8 mouse cellular contexts compared by ENCODE assay signal in the genomic region with DNA sequence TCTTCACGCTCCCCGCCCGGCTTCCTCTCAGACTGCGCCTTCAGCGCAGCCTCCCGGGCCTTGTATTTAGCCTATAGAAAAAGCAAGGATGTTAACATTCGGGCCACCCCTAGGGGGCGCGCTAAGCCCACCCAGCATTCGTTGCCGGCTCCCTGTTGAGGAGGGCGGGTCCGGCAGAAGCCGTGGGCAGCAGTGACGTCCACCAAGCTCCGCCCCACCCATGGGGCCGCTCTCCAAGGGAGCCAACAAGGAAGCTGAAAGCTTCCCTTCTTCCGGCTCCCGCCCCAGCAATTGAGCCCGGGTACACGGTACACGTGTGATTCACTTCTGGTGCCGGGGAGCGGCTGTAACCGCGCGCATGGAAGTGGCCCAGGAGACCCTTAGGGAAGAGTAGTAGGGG. TPM values are rescaled to one million over a fixed set of nuclear protein-coding genes. Genes with fewer than 3 reads are reported as not detected.
A peak's percentile ranks its signal among the peaks of the same experiment; 100 is the strongest.
DNase-seq lines count a peak whose midpoint lies in the region; ATAC-seq and TF ChIP-seq lines count a peak whose summit lies in the region.

No protein-coding gene starts in this region.

- no peak for TF ChIP-seq EP300 in CH12.LX (IDR thresholded peaks at IDR 0.05; ENCODE audit: low read length)

- in situ Hi-C loops in CH12.LX (cut with MboI; ENCODE audit: low pct_ligation_motif_present, low pct_unique_long_range_greater_than_20kb, low sequenced_read_pairs), result no loop called here

- peak overlapping the region; percentile 53 for H3K27ac ChIP-seq in CH12.LX (ENCODE audit: insufficient read depth, low read depth)
- peak overlapping the region; percentile 81 for H3K27ac ChIP-seq in forebrain, embryonic 10.5 days
- peak overlapping the region; percentile 74 for H3K27ac ChIP-seq in heart, embryonic 15.5 days
- peak overlapping the region; percentile 84 for H3K27ac ChIP-seq in liver, embryonic 13.5 days
- H3K27ac ChIP-seq in stomach, embryonic 14.5 days (ENCODE audit: low read length), result peak overlapping the region; percentile 34

- peak; percentile 94 for ATAC-seq in heart, embryonic 15.5 days (replicated peaks; ENCODE audit: insufficient number of reproducible peaks, insufficient read depth, low FRiP score, low read depth)
- peak; percentile 94 for ATAC-seq in liver, embryonic 13.5 days (ENCODE audit: low read depth)
- peak; percentile 95 for ATAC-seq in stomach, embryonic 14.5 days (ENCODE audit: insufficient number of reproducible peaks, insufficient read depth, low FRiP score, low read depth)

- no peak; the same call in none of the 2 replicates for TF ChIP-seq RAD21 in CH12.LX (IDR thresholded peaks at IDR 0.05; ENCODE audit: low read depth, low read length)

- TF ChIP-seq CTCF in CH12.LX (conservative IDR thresholded peaks at IDR 0.05 in 1 of 2, IDR thresholded peaks at IDR 0.05 in 1 of 2; ENCODE audit: low read depth in 2 of 2, low read length in 2 of 2), result peak; percentile 70 to 99

- peaks cover 18 to 50% of the 10 kb centered on the region in 2 experiments for H3K4me1 ChIP-seq in CH12.LX (ENCODE audit: control insufficient read depth in 1 of 2, insufficient read depth in 2 of 2)
- peaks cover 59% of the 10 kb centered on the region for H3K4me1 ChIP-seq in forebrain, embryonic 10.5 days
- H3K4me1 ChIP-seq in heart, embryonic 15.5 days (replicated peaks), result peaks cover 27% of the 10 kb centered on the region
- peaks cover 68% of the 10 kb centered on the region for H3K4me1 ChIP-seq in liver, embryonic 13.5 days (replicated peaks)
- H3K4me1 ChIP-seq in stomach, embryonic 14.5 days (ENCODE audit: control insufficient read depth, insufficient read depth, low read length), result peaks cover 17% of the 10 kb centered on the region

- H3K9ac ChIP-seq in CH12.LX (ENCODE audit: insufficient read depth, low read depth), result peak overlapping the region; percentile 27; the same call in 1 of the 2 replicates
- peak overlapping the region; percentile 55 for H3K9ac ChIP-seq in heart, embryonic 15.5 days
- H3K9ac ChIP-seq in liver, embryonic 13.5 days, result peak overlapping the region; percentile 72
- H3K9ac ChIP-seq in stomach, embryonic 14.5 days (replicated peaks; ENCODE audit: low read depth, low read length), result no peak overlapping the region

- peak overlapping the region; percentile 45 to 62 (median 59) for H3K4me3 ChIP-seq in CH12.LX (replicated peaks in 1 of 3; ENCODE audit: low read depth in 2 of 3, low read length in 2 of 3, poor library complexity in 1 of 3)
- peak overlapping the region; percentile 54 for H3K4me3 ChIP-seq in forebrain, embryonic 10.5 days
- peak overlapping the region; percentile 51 for H3K4me3 ChIP-seq in heart, embryonic 15.5 days
- peak overlapping the region; percentile 61 for H3K4me3 ChIP-seq in liver, embryonic 13.5 days (replicated peaks)
- H3K4me3 ChIP-seq in stomach, embryonic 14.5 days (ENCODE audit: low read depth, low read length), result peak overlapping the region; percentile 29

- peaks cover 69 to 92% of the 10 kb centered on the region in 2 experiments for H3K36me3 ChIP-seq in CH12.LX (replicated peaks in 1 of 2; ENCODE audit: control insufficient read depth in 1 of 2, insufficient read depth in 1 of 2, low read length in 1 of 2)
- H3K36me3 ChIP-seq in forebrain, embryonic 10.5 days (replicated peaks), result peaks cover 91% of the 10 kb centered on the region
- peaks cover 50% of the 10 kb centered on the region for H3K36me3 ChIP-seq in heart, embryonic 15.5 days
- H3K36me3 ChIP-seq in liver, embryonic 13.5 days, result peaks cover 88% of the 10 kb centered on the region
- peaks cover 54% of the 10 kb centered on the region for H3K36me3 ChIP-seq in stomach, embryonic 14.5 days (ENCODE audit: control insufficient read depth, insufficient read depth, low read length)

- no peaks in the 10 kb centered on the region for H3K27me3 ChIP-seq in CH12.LX (replicated peaks)
- no peaks in the 10 kb centered on the region for H3K27me3 ChIP-seq in forebrain, embryonic 10.5 days (ENCODE audit: poor library complexity, severe bottlenecking)
- H3K27me3 ChIP-seq in heart, embryonic 15.5 days, result no peaks in the 10 kb centered on the region
- H3K27me3 ChIP-seq in liver, embryonic 13.5 days, result no peaks in the 10 kb centered on the region
- H3K27me3 ChIP-seq in stomach, embryonic 14.5 days (ENCODE audit: control insufficient read depth, insufficient read depth, low read length), result no peaks in the 10 kb centered on the region

- peak; percentile 92 for TF ChIP-seq POLR2A in CH12.LX (IDR thresholded peaks at IDR 0.05; ENCODE audit: low read depth, low read length)

- H3K9me3 ChIP-seq in CH12.LX (replicated peaks; ENCODE audit: low read length), result no peaks in the 10 kb centered on the region
- no peaks in the 10 kb centered on the region for H3K9me3 ChIP-seq in forebrain, embryonic 10.5 days
- H3K9me3 ChIP-seq in heart, embryonic 15.5 days (replicated peaks), result no peaks in the 10 kb centered on the region
- H3K9me3 ChIP-seq in liver, embryonic 13.5 days (replicated peaks), result no peaks in the 10 kb centered on the region
- no peaks in the 10 kb centered on the region for H3K9me3 ChIP-seq in stomach, embryonic 14.5 days (ENCODE audit: control insufficient read depth, low read depth, low read length)

- peak; percentile 99 for DNase-seq in CH12.LX (ENCODE audit: extremely low read depth)
- peak; percentile 95 for DNase-seq in c-Kit-positive CD71-negative TER-119-negative erythroid progenitor cells, embryonic 14.5 days (ENCODE audit: low read depth)
- peak; percentile 98 for DNase-seq in forebrain, embryonic 10.5 days (ENCODE audit: extremely low spot score, low spot score)
- DNase-seq in kidney, postnatal 14 days, result peak; percentile 98
- DNase-seq in liver, embryonic 13.5 days, result peak; percentile 97
- peak; percentile 95 to 96 for DNase-seq in natural killer cell, adult 2 months (ENCODE audit: low spot score in 2 of 2)

- dilution Hi-C loops in CH12.LX (cut with MboI; ENCODE audit: extremely low pct_ligation_motif_present, extremely low pct_unique_long_range_greater_than_20kb, low sequenced_read_pairs), result loop anchor here (25.0 kb wide), 1 partner anchor 103 kb away; a partner anchor contains a TSS

- 2% methylated on average over 27 of the region's 27 CpGs for WGBS in forebrain, embryonic 10.5 days
- under 1% methylated on average over 27 of the region's 27 CpGs for WGBS in heart, embryonic 15.5 days
- WGBS in liver, embryonic 13.5 days (ENCODE audit: insufficient replicate concordance), result under 1% methylated on average over 27 of the region's 27 CpGs
- WGBS in stomach, embryonic 14.5 days, result under 1% methylated on average over 27 of the region's 27 CpGs

- peaks cover 2% of the 10 kb centered on the region for H3K79me2 ChIP-seq in CH12.LX (replicated peaks; ENCODE audit: control insufficient read depth, extremely low read depth, insufficient read depth, poor library complexity, severe bottlenecking)

- H3K4me2 ChIP-seq in CH12.LX (ENCODE audit: insufficient read depth, low read depth, poor library complexity, severe bottlenecking), result peak overlapping the region; percentile 71
- H3K4me2 ChIP-seq in heart, embryonic 15.5 days, result peak overlapping the region; percentile 77
- H3K4me2 ChIP-seq in liver, embryonic 13.5 days, result peak overlapping the region; percentile 82
- peak overlapping the region; percentile 58 for H3K4me2 ChIP-seq in stomach, embryonic 14.5 days (replicated peaks; ENCODE audit: low read depth, low read length)

RNA-seq across cellular contexts. Expression of a gene that starts 10.6 kb away (rescaled TPM):
- total RNA-seq in CH12.LX (2012; rRNA removed) (126 and 142 TPM in 2 replicates), CH12.LX (2014; rRNA removed) (89.9 and 99.8 TPM in 2 replicates)
- 124 and 149 TPM in 2 replicates for polyA plus RNA-seq in CH12.LX (2012; ENCODE audit: insufficient read length, low read depth)
- polyA plus RNA-seq in forebrain, embryonic 10.5 days (2016; fragmentation: Nextera tagmentation; extraction: Ambion mirVana), result 95.5 and 98.7 TPM in 2 replicates
- 51.0 and 60.2 TPM in 2 replicates for polyA plus RNA-seq in heart, embryonic 15.5 days (2015; fragmentation: Nextera tagmentation; extraction: Ambion mirVana)
- 70.0 and 81.5 TPM in 2 replicates for polyA plus RNA-seq in liver, embryonic 13.5 days (2015; fragmentation: Nextera tagmentation; extraction: Ambion mirVana)
- 77.3 and 87.2 TPM in 2 replicates for polyA plus RNA-seq in stomach, embryonic 14.5 days (2014; fragmentation: Nextera tagmentation; extraction: Ambion mirVana)

RNA-seq across cellular contexts. Expression of a gene that starts 12.5 kb away (rescaled TPM):
- total RNA-seq in CH12.LX (2012; rRNA removed) (46.6 and 51.3 TPM in 2 replicates), CH12.LX (2014; rRNA removed) (38.3 and 40.7 TPM in 2 replicates)
- polyA plus RNA-seq in CH12.LX (2012; ENCODE audit: insufficient read length, low read depth), result 52.0 and 59.0 TPM in 2 replicates
- 14.1 and 15.6 TPM in 2 replicates for polyA plus RNA-seq in forebrain, embryonic 10.5 days (2016; fragmentation: Nextera tagmentation; extraction: Ambion mirVana)
- 6.8 and 8.9 TPM in 2 replicates for polyA plus RNA-seq in heart, embryonic 15.5 days (2015; fragmentation: Nextera tagmentation; extraction: Ambion mirVana)
- 4.6 and 4.9 TPM in 2 replicates for polyA plus RNA-seq in liver, embryonic 13.5 days (2015; fragmentation: Nextera tagmentation; extraction: Ambion mirVana)
- 18.7 and 19.0 TPM in 2 replicates for polyA plus RNA-seq in stomach, embryonic 14.5 days (2014; fragmentation: Nextera tagmentation; extraction: Ambion mirVana)

RNA-seq across cellular contexts. Expression of a gene that starts 24.2 kb away (rescaled TPM):
- total RNA-seq in CH12.LX (2012; rRNA removed) (27.8 and 31.0 TPM in 2 replicates), CH12.LX (2014; rRNA removed) (24.8 and 27.0 TPM in 2 replicates)
- polyA plus RNA-seq in CH12.LX (2012; ENCODE audit: insufficient read length, low read depth), result 32.4 and 32.9 TPM in 2 replicates
- polyA plus RNA-seq in forebrain, embryonic 10.5 days (2016; fragmentation: Nextera tagmentation; extraction: Ambion mirVana), result 44.9 and 46.0 TPM in 2 replicates
- polyA plus RNA-seq in heart, embryonic 15.5 days (2015; fragmentation: Nextera tagmentation; extraction: Ambion mirVana), result 36.4 and 43.1 TPM in 2 replicates
- polyA plus RNA-seq in liver, embryonic 13.5 days (2015; fragmentation: Nextera tagmentation; extraction: Ambion mirVana), result 22.8 and 24.9 TPM in 2 replicates
- 53.0 and 55.0 TPM in 2 replicates for polyA plus RNA-seq in stomach, embryonic 14.5 days (2014; fragmentation: Nextera tagmentation; extraction: Ambion mirVana)

RNA-seq across cellular contexts. Expression of a gene that starts 40.4 kb away (rescaled TPM):
- total RNA-seq in CH12.LX (2012; rRNA removed) (0.04 TPM in 1 of 2 replicates, not detected in the other), CH12.LX (2014; rRNA removed) (not detected in 2 replicates)
- not detected in 2 replicates for polyA plus RNA-seq in CH12.LX (2012; ENCODE audit: insufficient read length, low read depth)
- 0.05 and 0.06 TPM in 2 replicates for polyA plus RNA-seq in forebrain, embryonic 10.5 days (2016; fragmentation: Nextera tagmentation; extraction: Ambion mirVana)
- 0.05 and 0.06 TPM in 2 replicates for polyA plus RNA-seq in heart, embryonic 15.5 days (2015; fragmentation: Nextera tagmentation; extraction: Ambion mirVana)
- 0.06 and 0.08 TPM in 2 replicates for polyA plus RNA-seq in liver, embryonic 13.5 days (2015; fragmentation: Nextera tagmentation; extraction: Ambion mirVana)
- polyA plus RNA-seq in stomach, embryonic 14.5 days (2014; fragmentation: Nextera tagmentation; extraction: Ambion mirVana), result not detected in 2 replicates

RNA-seq across cellular contexts. Expression of a gene that starts 57.0 kb away (rescaled TPM):
- 0.08 TPM in 1 of 2 replicates, not detected in the other for total RNA-seq in CH12.LX (2012; rRNA removed)
- 0.04 TPM in 1 of 2 replicates, not detected in the other for total RNA-seq in CH12.LX (2014; rRNA removed)
- polyA plus RNA-seq in CH12.LX (2012; ENCODE audit: insufficient read length, low read depth), result not detected in 2 replicates
- polyA plus RNA-seq in forebrain, embryonic 10.5 days (2016; fragmentation: Nextera tagmentation; extraction: Ambion mirVana), result 37.4 and 52.1 TPM in 2 replicates
- polyA plus RNA-seq in heart, embryonic 15.5 days (2015; fragmentation: Nextera tagmentation; extraction: Ambion mirVana), result 20.2 and 31.9 TPM in 2 replicates
- polyA plus RNA-seq in liver, embryonic 13.5 days (2015; fragmentation: Nextera tagmentation; extraction: Ambion mirVana), result 734 and 914 TPM in 2 replicates
- polyA plus RNA-seq in stomach, embryonic 14.5 days (2014; fragmentation: Nextera tagmentation; extraction: Ambion mirVana), result 4.2 and 4.6 TPM in 2 replicates

Comparison
In these comparisons a context has a peak if more than half of its experiments do, and no peak if none do; other contexts are left out.
1. Peak in every context shown above with its lines: DNase-seq, ATAC-seq, H3K4me3 ChIP-seq and H3K27ac ChIP-seq.
2. H3K27ac ChIP-seq: peak in every context shown above with its lines; median percentile 84 in liver, embryonic 13.5 days; 81 in forebrain, embryonic 10.5 days; 74 in heart, embryonic 15.5 days; 53 in CH12.LX; 34 in stomach, embryonic 14.5 days.